28 mouse cellular contexts compared by ENCODE assay signal in genomic region chr13:108094681-108095080, GRCm38 (mm10). TPM values are rescaled to one million over a fixed set of nuclear protein-coding genes. Genes with fewer than 3 reads are reported as not detected.
DNase-seq lines count a peak whose midpoint lies in the region; ATAC-seq and TF ChIP-seq lines count a peak whose summit lies in the region.
"Had no signal": no experiment of that assay in that cellular context is flagged by ENCODE, and none has a peak within 500 bp of the region (broad histone marks: within the 10 kb centered on the region; RNA-seq: fewer than 3 reads in every experiment).

No protein-coding gene starts in this region.

- ATAC-seq in liver, embryonic 11.5 days (replicated peaks; ENCODE audit: low FRiP score) = peak; percentile 56; the same call in 1 of the 2 replicates
- ATAC-seq in intestine, embryonic 15.5 days = peak; percentile 31; the same call in 1 of the 2 replicates
- ATAC-seq in intestine, postnatal 0 days = peak; percentile 38; the same call in 1 of the 2 replicates
- peak; percentile 65; the same call in 1 of the 2 replicates for ATAC-seq in liver, embryonic 13.5 days (ENCODE audit: low read depth)
- ATAC-seq in hindbrain, embryonic 12.5 days (ENCODE audit: low FRiP score) = no peak
- ATAC-seq: CD4-positive, CD25-positive, alpha-beta regulatory T cell, adult 4 months; forebrain, embryonic 14.5 days; forebrain, postnatal 0 days had no signal

- H3K9ac ChIP-seq in liver, embryonic 11.5 days (ENCODE audit: low read depth, low read length) = no peak overlapping the region
- H3K9ac ChIP-seq in intestine, embryonic 15.5 days = no peak overlapping the region
- no peak overlapping the region for H3K9ac ChIP-seq in intestine, postnatal 0 days (ENCODE audit: low read depth, low read length)
- H3K9ac ChIP-seq in liver, embryonic 13.5 days = no peak overlapping the region
- no peak overlapping the region for H3K9ac ChIP-seq in hindbrain, embryonic 12.5 days
- H3K9ac ChIP-seq: embryonic facial prominence, embryonic 13.5 days; embryonic facial prominence, embryonic 15.5 days; forebrain, embryonic 12.5 days; forebrain, postnatal 0 days had no signal

- WGBS in liver, embryonic 11.5 days = 76% methylated on average over 5 of the region's 5 CpGs
- 84% methylated on average over 5 of the region's 5 CpGs for WGBS in intestine, embryonic 15.5 days
- 57% methylated on average over 5 of the region's 5 CpGs for WGBS in intestine, postnatal 0 days
- WGBS in liver, embryonic 13.5 days (ENCODE audit: insufficient replicate concordance) = 52% methylated on average over 5 of the region's 5 CpGs
- 94% methylated on average over 5 of the region's 5 CpGs for WGBS in hindbrain, embryonic 12.5 days

- no peaks in the 10 kb centered on the region for H3K27me3 ChIP-seq in liver, embryonic 11.5 days (replicated peaks; ENCODE audit: control insufficient read depth, insufficient read depth, low read length)
- no peaks in the 10 kb centered on the region for H3K27me3 ChIP-seq in intestine, embryonic 15.5 days (replicated peaks)
- H3K27me3 ChIP-seq in intestine, postnatal 0 days (replicated peaks; ENCODE audit: control insufficient read depth, insufficient read depth, low read length) = no peaks in the 10 kb centered on the region
- no peaks in the 10 kb centered on the region for H3K27me3 ChIP-seq in liver, embryonic 13.5 days
- no peaks in the 10 kb centered on the region for H3K27me3 ChIP-seq in hindbrain, embryonic 12.5 days
- H3K27me3 ChIP-seq: CH12.LX; embryonic facial prominence, embryonic 13.5 days; embryonic facial prominence, embryonic 15.5 days; forebrain, embryonic 12.5 days had no signal

- H3K4me3 ChIP-seq in liver, embryonic 11.5 days (ENCODE audit: low read depth, low read length) = no peak overlapping the region
- H3K4me3 ChIP-seq in intestine, embryonic 15.5 days (replicated peaks) = no peak overlapping the region
- H3K4me3 ChIP-seq in intestine, postnatal 0 days (ENCODE audit: low read depth, low read length) = no peak overlapping the region
- no peak overlapping the region for H3K4me3 ChIP-seq in liver, embryonic 13.5 days (replicated peaks)
- H3K4me3 ChIP-seq in hindbrain, embryonic 12.5 days = no peak overlapping the region
- H3K4me3 ChIP-seq: embryonic facial prominence, embryonic 13.5 days; embryonic facial prominence, embryonic 15.5 days; erythroblast, embryonic 14.5 days; forebrain, embryonic 10.5 days; forebrain, embryonic 12.5 days had no signal

- intact Hi-C loops in left cerebral cortex, postnatal 25 days (cut with DNase I) = no loop called here

- no peak for TF ChIP-seq CTCF in intestine, postnatal 0 days (IDR thresholded peaks at IDR 0.05; ENCODE audit: low read depth)

- no peak for DNase-seq in liver, embryonic 11.5 days (ENCODE audit: low spot score)
- no peak for DNase-seq in liver
- no peak for DNase-seq in liver, embryonic 13.5 days
- no peak for DNase-seq in adrenal gland, postnatal 36 days
- no peak for DNase-seq in left cerebral cortex, postnatal 25 days (ENCODE audit: low spot score in 2 of 2)
- DNase-seq: adrenal gland, adult 2 months; adrenal gland, postnatal 10 days; adrenal gland, postnatal 25 days; B cell, adult 2 months; cerebellum, adult 11-12 months; cerebellum, adult 2 months; cerebellum, adult 9-10 months; cerebellum, postnatal 10 days; cerebellum, postnatal 25 days; embryo, embryonic 11 days; forebrain, postnatal 0 days had no signal

- no peaks in the 10 kb centered on the region for H3K36me3 ChIP-seq in liver, embryonic 11.5 days (ENCODE audit: control insufficient read depth, insufficient read depth, low read length)
- H3K36me3 ChIP-seq in intestine, embryonic 15.5 days = no peaks in the 10 kb centered on the region
- no peaks in the 10 kb centered on the region for H3K36me3 ChIP-seq in intestine, postnatal 0 days (ENCODE audit: control insufficient read depth, insufficient read depth)
- peaks cover 3% of the 10 kb centered on the region; the same call in 1 of the 2 replicates for H3K36me3 ChIP-seq in liver, embryonic 13.5 days
- H3K36me3 ChIP-seq in hindbrain, embryonic 12.5 days = 0 out of 2 replicates have a peak, but pooled peaks cover 5% of the 10 kb centered on the region
- H3K36me3 ChIP-seq: embryonic facial prominence, embryonic 15.5 days; forebrain, embryonic 12.5 days had no signal

- H3K9me3 ChIP-seq in liver, embryonic 11.5 days (ENCODE audit: control insufficient read depth, low read length) = no peaks in the 10 kb centered on the region
- no peaks in the 10 kb centered on the region for H3K9me3 ChIP-seq in intestine, embryonic 15.5 days
- H3K9me3 ChIP-seq in intestine, postnatal 0 days (ENCODE audit: control insufficient read depth) = no peaks in the 10 kb centered on the region
- no peaks in the 10 kb centered on the region for H3K9me3 ChIP-seq in liver, embryonic 13.5 days (replicated peaks)
- no peaks in the 10 kb centered on the region for H3K9me3 ChIP-seq in hindbrain, embryonic 12.5 days (replicated peaks)
- H3K9me3 ChIP-seq: embryonic facial prominence, embryonic 13.5 days; embryonic facial prominence, embryonic 15.5 days; forebrain, embryonic 10.5 days; forebrain, embryonic 12.5 days; G1E had no signal

- no peaks in the 10 kb centered on the region for H3K4me1 ChIP-seq in liver, embryonic 11.5 days (replicated peaks; ENCODE audit: control insufficient read depth, insufficient read depth, low read length)
- H3K4me1 ChIP-seq in intestine, embryonic 15.5 days (replicated peaks) = 0 out of 2 replicates have a peak, but pooled peaks cover 4% of the 10 kb centered on the region
- no peaks in the 10 kb centered on the region for H3K4me1 ChIP-seq in intestine, postnatal 0 days (replicated peaks; ENCODE audit: control insufficient read depth, insufficient read depth, low read length)
- H3K4me1 ChIP-seq in liver, embryonic 13.5 days (replicated peaks) = peaks cover 6% of the 10 kb centered on the region; the same call in 1 of the 2 replicates
- no peaks in the 10 kb centered on the region for H3K4me1 ChIP-seq in hindbrain, embryonic 12.5 days
- H3K4me1 ChIP-seq: embryonic facial prominence, embryonic 13.5 days; embryonic facial prominence, embryonic 15.5 days; forebrain, embryonic 10.5 days; forebrain, embryonic 12.5 days had no signal

- H3K4me2 ChIP-seq in liver, embryonic 11.5 days = no peak overlapping the region
- no peak overlapping the region for H3K4me2 ChIP-seq in intestine, embryonic 15.5 days (replicated peaks)
- no peak overlapping the region for H3K4me2 ChIP-seq in intestine, postnatal 0 days (replicated peaks; ENCODE audit: low read depth)
- H3K4me2 ChIP-seq in liver, embryonic 13.5 days = no peak overlapping the region
- no peak overlapping the region for H3K4me2 ChIP-seq in hindbrain, embryonic 12.5 days (replicated peaks)
- H3K4me2 ChIP-seq: embryonic facial prominence, embryonic 13.5 days; embryonic facial prominence, embryonic 15.5 days; forebrain, embryonic 12.5 days had no signal

- no peak overlapping the region for H3K27ac ChIP-seq in liver, embryonic 11.5 days (ENCODE audit: low read depth, low read length)
- H3K27ac ChIP-seq in intestine, embryonic 15.5 days = no peak overlapping the region
- H3K27ac ChIP-seq in intestine, postnatal 0 days (ENCODE audit: low read depth, low read length) = no peak overlapping the region
- no peak overlapping the region for H3K27ac ChIP-seq in liver, embryonic 13.5 days
- no peak overlapping the region for H3K27ac ChIP-seq in hindbrain, embryonic 12.5 days
- H3K27ac ChIP-seq: embryonic facial prominence, embryonic 13.5 days; embryonic facial prominence, embryonic 15.5 days; forebrain, embryonic 10.5 days; forebrain, embryonic 12.5 days had no signal

RNA-seq across cellular contexts. Expression of gene Smim15, which starts 50.4 kb away (rescaled TPM):
- polyA plus RNA-seq in liver, embryonic 11.5 days (2014; fragmentation: Nextera tagmentation; extraction: Ambion mirVana) = 48.0 and 55.0 TPM in 2 replicates
- polyA plus RNA-seq in intestine, embryonic 15.5 days (2015; fragmentation: Nextera tagmentation; extraction: Ambion mirVana) = 48.4 and 53.2 TPM in 2 replicates
- 32.6 and 33.7 TPM in 2 replicates for polyA plus RNA-seq in intestine, postnatal 0 days (2015; fragmentation: Nextera tagmentation; extraction: Ambion mirVana)
- polyA plus RNA-seq in liver, embryonic 13.5 days (2015; fragmentation: Nextera tagmentation; extraction: Ambion mirVana) = 28.0 and 36.9 TPM in 2 replicates
- 47.4 and 52.7 TPM in 2 replicates for polyA plus RNA-seq in hindbrain, embryonic 12.5 days (2016; fragmentation: Nextera tagmentation; extraction: Ambion mirVana)
- total RNA-seq in adrenal gland, postnatal 36 days (2021) = 10 to 100 TPM; 42.4 to 49.5 TPM
- 10 to 100 TPM; 42.3 to 45.2 TPM for total RNA-seq in left cerebral cortex, postnatal 25 days (2021)
